Mouse (Mus musculus): ENCODE measurements at regions not wholly inside any gene's neighbourhood (a gene's known extent, or its start where the extent isn't known, plus 50 kb on each side); places are given as distances from the start of the nearest gene placed in this dataset.

DNA sequence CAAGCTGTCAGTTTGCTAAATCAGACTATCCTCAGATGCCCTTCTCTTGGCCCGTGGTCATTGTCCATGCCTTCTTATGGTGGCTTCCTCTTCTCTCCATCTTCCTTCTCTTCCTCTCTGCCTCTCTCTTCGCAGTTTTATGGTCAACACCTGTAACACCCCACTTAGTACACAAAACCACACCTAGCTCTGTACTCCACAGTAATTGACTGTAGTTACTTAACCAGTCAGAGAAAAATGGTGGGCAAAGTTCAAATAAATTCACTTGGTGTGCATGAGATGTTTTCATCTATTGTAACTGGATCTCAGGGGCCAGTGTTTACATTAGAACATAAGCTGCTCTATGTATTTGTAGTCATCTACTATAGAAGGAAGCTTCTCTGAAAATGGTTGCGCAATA is 807.8 kb upstream of the Cadm2 start:
- no peak for DNase-seq

DNA sequence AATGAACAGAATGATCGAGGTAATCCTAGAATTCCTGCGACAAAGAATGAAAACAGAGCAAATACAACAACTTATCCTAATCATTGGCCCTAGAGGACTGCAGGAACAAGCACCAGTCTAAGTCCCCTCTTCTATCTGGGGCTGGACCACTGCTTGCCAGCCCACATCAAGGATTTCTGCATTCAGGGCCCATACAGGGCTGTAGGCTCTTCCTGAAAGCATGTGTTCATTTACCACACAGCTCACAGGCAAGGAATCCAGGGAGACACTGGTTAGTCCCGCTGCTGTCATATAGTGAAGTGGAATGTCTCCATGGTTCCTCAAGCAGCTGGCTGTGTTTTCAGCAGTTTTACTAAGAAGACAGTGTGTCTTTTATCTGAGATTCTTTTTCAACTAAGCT is 806.8 kb upstream of the Cadm2 start:
- DNase-seq = no peak

GRCm38 (mm10) chr16:68425276-68425675 is 804.6 kb upstream of the Cadm2 start:
- no peak for DNase-seq

GRCm38 (mm10) chr16:68401860-68402671 is 781.4 kb upstream of the Cadm2 start:
- DNase-seq = no peak

- DNase-seq = no peak
These were observed 779.9 kb upstream of the Cadm2 start for GRCm38 (mm10) chr16:68400591-68400990.

- DNase-seq = peak; percentile 3
These were observed 730.4 kb upstream of the Cadm2 start for GRCm38 (mm10) chr16:68351088-68351487.

DNA sequence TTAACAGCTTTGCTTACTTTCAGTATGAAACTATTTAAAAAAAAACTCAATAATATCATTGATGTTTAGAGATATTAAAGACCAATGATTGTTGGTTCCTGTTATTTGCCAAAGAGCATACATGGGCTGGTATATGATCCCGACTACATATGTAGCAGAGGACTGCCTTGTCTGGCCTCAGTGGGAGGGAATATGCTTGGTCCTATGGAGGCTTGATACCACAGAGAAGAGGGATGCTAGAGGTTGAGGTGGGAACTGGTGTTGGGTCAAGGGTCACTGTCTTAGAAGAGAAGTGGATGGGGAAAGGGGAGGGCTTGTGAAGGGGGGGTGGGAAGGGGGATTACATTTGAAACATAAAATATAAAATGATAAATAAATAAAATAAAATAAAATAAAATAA is 718.3 kb upstream of the Cadm2 start:
- DNase-seq = no peak
